Mouse (Mus musculus): ENCODE measurements around the gene a. TPM values are rescaled to one million over a fixed set of nuclear protein-coding genes. Genes with fewer than 3 reads are reported as not detected.

a gene
- total and polyA plus RNA-seq, 3 experiments: 7.8 to 23.8 (median 10.9) TPM

DNA sequence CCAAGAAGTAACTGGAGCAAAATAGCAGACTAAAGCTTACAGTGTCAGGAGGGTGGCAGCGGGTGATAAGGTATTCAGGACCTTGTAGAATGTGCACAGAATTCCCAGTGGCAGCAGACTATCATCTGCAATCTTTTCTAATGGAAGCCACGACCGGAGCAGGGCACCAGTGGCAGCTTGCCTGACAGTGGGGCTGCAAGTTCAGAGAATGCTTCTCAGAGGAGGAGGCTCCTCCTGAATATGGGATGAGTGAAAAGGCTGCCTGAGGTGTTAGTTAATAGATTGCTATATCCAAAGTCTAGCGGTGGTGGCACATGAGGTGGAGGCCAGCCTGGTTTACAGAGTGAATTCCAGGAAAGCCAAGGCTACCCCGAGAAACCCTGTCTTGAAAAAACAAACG, 1.8 kb upstream of the a start:
- Histone ChIP-seq H3K36me3 (replicated peaks in 1 of 2; ENCODE audit: control insufficient read depth in 1 of 2, insufficient read depth in 1 of 2, low read length in 1 of 2) (peaks cover 0 to 12% of the 10 kb centered on the region in 2 experiments), H3K4me3 (replicated peaks in 1 of 3; ENCODE audit: low read depth in 2 of 3, low read length in 2 of 3, poor library complexity in 1 of 3) (no peak overlapping the region), H3K9me3 (replicated peaks; ENCODE audit: low read length) (no peaks in the 10 kb centered on the region), H3K27ac (ENCODE audit: insufficient read depth, low read depth) (no peak overlapping the region), H3K4me2 (ENCODE audit: insufficient read depth, low read depth, poor library complexity, severe bottlenecking) (no peak overlapping the region), H3K79me2 (replicated peaks; ENCODE audit: control insufficient read depth, extremely low read depth, insufficient read depth, poor library complexity, severe bottlenecking) (peaks cover 31% of the 10 kb centered on the region), H3K4me1 (ENCODE audit: control insufficient read depth in 1 of 2, insufficient read depth in 2 of 2) (peaks cover 5 to 24% of the 10 kb centered on the region in 2 experiments; a peak in 3 of 4 replicates), H3K9ac (ENCODE audit: insufficient read depth, low read depth) (no peak overlapping the region), H3K27me3 (replicated peaks) (no peaks in the 10 kb centered on the region)
- DNase-seq (ENCODE audit: extremely low read depth): no peak
- in situ Hi-C loops (cut with MboI; ENCODE audit: low pct_ligation_motif_present, low pct_unique_long_range_greater_than_20kb, low sequenced_read_pairs) (no loop called here), dilution Hi-C loops (cut with MboI; ENCODE audit: extremely low pct_ligation_motif_present, extremely low pct_unique_long_range_greater_than_20kb, low sequenced_read_pairs) (no loop called here)
- TF ChIP-seq UBTF (IDR thresholded peaks at IDR 0.05; ENCODE audit: low read depth, low read length) (no peak), JUN (IDR thresholded peaks at IDR 0.05; ENCODE audit: insufficient read depth, low read depth, low read length) (no peak), NELFE (IDR thresholded peaks at IDR 0.05; ENCODE audit: low read depth, low read length) (no peak), POLR2A (IDR thresholded peaks at IDR 0.05; ENCODE audit: low read depth, low read length) (no peak), CTCF (conservative IDR thresholded peaks at IDR 0.05 in 1 of 2, IDR thresholded peaks at IDR 0.05 in 1 of 2; ENCODE audit: low read depth in 2 of 2, low read length in 2 of 2) (no peak), MXI1 (IDR thresholded peaks at IDR 0.05; ENCODE audit: low read depth, low read length) (no peak), CHD2 (IDR thresholded peaks at IDR 0.05; ENCODE audit: low read length) (no peak), MEF2A (IDR thresholded peaks at IDR 0.05; ENCODE audit: borderline replicate concordance, low read depth, low read length) (no peak), USF2 (conservative IDR thresholded peaks at IDR 0.05; ENCODE audit: low read depth, low read length) (no peak), ZKSCAN1 (IDR thresholded peaks at IDR 0.05; ENCODE audit: borderline replicate concordance, low read depth, low read length) (no peak), MAZ (IDR thresholded peaks at IDR 0.05; ENCODE audit: low read depth, low read length) (no peak), RAD21 (IDR thresholded peaks at IDR 0.05; ENCODE audit: low read depth, low read length) (no peak), USF1 (IDR thresholded peaks at IDR 0.05; ENCODE audit: low read depth, low read length) (no peak), RCOR1 (conservative IDR thresholded peaks at IDR 0.05; ENCODE audit: low read depth, low read length) (no peak), GABPA (IDR thresholded peaks at IDR 0.05; ENCODE audit: insufficient replicate concordance, low read depth, low read length) (no peak), ZNF384 (IDR thresholded peaks at IDR 0.05; ENCODE audit: low read depth, low read length) (no peak), ZC3H11A (IDR thresholded peaks at IDR 0.05; ENCODE audit: low read depth, low read length) (no peak)

DNA sequence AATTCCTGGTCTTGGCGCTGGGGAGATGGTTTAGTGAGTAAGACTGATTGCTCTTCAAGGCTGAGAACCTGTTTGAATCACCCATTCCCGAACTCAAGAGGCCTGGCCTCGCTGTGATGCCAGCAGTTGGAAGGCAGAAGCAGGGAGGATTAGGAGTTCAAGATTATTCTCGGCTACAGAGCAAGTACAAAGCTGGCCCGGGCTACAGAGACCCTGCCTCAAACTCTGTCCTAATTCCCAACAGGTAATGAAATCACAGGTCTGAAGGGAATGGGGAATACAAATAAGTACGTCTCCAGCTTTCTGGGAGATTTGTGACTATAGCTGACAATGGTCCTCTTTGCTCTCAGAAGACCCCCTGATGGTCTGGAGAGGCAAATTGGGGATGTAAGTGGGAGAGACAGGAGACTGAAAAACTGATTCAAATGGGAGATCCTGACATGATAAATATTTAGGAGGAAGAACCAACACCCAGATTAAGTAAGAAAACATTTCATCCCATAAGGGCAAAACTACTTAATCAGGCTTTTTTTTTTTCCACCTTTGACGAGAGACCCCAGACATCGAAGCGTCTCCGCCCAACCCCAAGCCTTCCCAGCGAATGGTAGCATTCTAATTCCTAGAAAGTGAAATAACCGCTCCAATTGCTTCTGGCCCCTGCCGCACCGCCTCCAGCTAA, 1.1 kb upstream of the a start:
- DNase-seq (ENCODE audit: extremely low read depth): no peak
- TF ChIP-seq ZMIZ1 (IDR thresholded peaks at IDR 0.05; ENCODE audit: low read depth, low read length) (0 out of 2 replicates have a peak, but pooled peaks have one; percentile 47), NELFE (IDR thresholded peaks at IDR 0.05; ENCODE audit: low read depth, low read length) (0 out of 2 replicates have a peak, but pooled peaks have one; percentile 30), TBP (conservative IDR thresholded peaks at IDR 0.05; ENCODE audit: low read depth, low read length) (peak; percentile 70; the same call in 1 of the 2 replicates), POLR2A (IDR thresholded peaks at IDR 0.05; ENCODE audit: low read depth, low read length) (peak; percentile 71), MEF2A (IDR thresholded peaks at IDR 0.05; ENCODE audit: borderline replicate concordance, low read depth, low read length) (no peak)

More for the DNA sequence above, 1.1 kb upstream of the a start:
- no peaks in the 10 kb centered on the region for H3K9me3 ChIP-seq (replicated peaks; ENCODE audit: low read length)
- peaks cover 37% of the 10 kb centered on the region for H3K79me2 ChIP-seq (replicated peaks; ENCODE audit: control insufficient read depth, extremely low read depth, insufficient read depth, poor library complexity, severe bottlenecking)
- dilution Hi-C loops (cut with MboI; ENCODE audit: extremely low pct_ligation_motif_present, extremely low pct_unique_long_range_greater_than_20kb, low sequenced_read_pairs) (no loop called here), in situ Hi-C loops (cut with MboI; ENCODE audit: low pct_ligation_motif_present, low pct_unique_long_range_greater_than_20kb, low sequenced_read_pairs) (loop anchor here (5.0 kb wide), 1 partner anchor 62 kb away; no protein-coding TSS in a partner anchor)
- peak overlapping the region; percentile 38 to 66 (median 53) for H3K4me3 ChIP-seq (replicated peaks in 1 of 3; ENCODE audit: low read depth in 2 of 3, low read length in 2 of 3, poor library complexity in 1 of 3)
- no peaks in the 10 kb centered on the region for H3K27me3 ChIP-seq (replicated peaks)
- peak overlapping the region; percentile 87 for H3K4me2 ChIP-seq (ENCODE audit: insufficient read depth, low read depth, poor library complexity, severe bottlenecking)
- peaks cover 0 to 18% of the 10 kb centered on the region in 2 experiments for H3K36me3 ChIP-seq (replicated peaks in 1 of 2; ENCODE audit: control insufficient read depth in 1 of 2, insufficient read depth in 1 of 2, low read length in 1 of 2)
- peak overlapping the region; percentile 66 for H3K9ac ChIP-seq (ENCODE audit: insufficient read depth, low read depth)
- H3K27ac ChIP-seq (ENCODE audit: insufficient read depth, low read depth): no peak overlapping the region
- peaks cover 5 to 31% of the 10 kb centered on the region in 2 experiments; a peak in 3 of 4 replicates for H3K4me1 ChIP-seq (ENCODE audit: control insufficient read depth in 1 of 2, insufficient read depth in 2 of 2)

Measured in CH12.LX (cell line).